Mouse (Mus musculus): ENCODE measurements around the gene Dlg2. TPM values are rescaled to one million over a fixed set of nuclear protein-coding genes. Genes with fewer than 3 reads are reported as not detected.

The Dlg2 gene
- total RNA-seq, 2 experiments from 2014 or later = 1.7 to 2.3 TPM

DNA sequence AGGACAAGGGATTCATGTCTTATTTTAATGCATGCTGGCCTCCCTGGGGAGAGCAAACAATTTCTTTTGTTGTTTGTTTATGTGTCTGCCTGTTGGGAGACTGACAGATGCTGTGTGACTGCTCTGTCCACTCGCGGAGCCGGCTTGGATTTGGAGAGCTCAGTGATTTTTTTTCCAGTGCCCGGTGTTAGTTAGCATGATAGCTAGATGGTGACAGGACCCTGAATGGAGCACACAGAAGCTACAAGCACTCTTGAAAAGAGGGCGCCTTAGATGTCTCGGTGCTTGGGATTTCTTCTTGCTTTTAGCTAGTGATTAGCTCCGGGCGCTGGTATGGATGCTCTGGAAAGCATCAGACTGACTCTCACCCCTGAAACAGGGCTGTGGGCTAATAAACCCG is 786.5 kb downstream of the Dlg2 start:
- DNase-seq = no peak

DNA sequence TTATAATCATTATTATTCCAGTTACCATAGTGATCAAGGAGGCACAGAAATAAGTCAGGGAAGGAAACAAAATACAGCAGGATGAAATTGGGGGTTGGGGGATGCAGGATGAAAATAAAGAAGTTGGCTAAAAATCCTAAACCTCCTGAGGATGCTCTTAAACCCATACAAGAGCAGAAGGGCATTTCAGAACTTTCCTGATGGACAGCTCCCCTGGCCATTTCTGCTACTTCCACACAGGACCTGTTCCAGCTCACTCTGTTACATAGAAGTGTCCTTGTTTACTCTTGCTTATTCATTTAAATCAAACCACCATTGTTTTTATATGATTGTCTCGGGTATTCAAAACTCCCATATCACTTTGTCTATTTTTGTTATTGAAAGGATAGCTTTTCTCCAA is 791.3 kb downstream of the Dlg2 start:
- peak in 1 of 2 experiments; percentile 17 for DNase-seq

DNA sequence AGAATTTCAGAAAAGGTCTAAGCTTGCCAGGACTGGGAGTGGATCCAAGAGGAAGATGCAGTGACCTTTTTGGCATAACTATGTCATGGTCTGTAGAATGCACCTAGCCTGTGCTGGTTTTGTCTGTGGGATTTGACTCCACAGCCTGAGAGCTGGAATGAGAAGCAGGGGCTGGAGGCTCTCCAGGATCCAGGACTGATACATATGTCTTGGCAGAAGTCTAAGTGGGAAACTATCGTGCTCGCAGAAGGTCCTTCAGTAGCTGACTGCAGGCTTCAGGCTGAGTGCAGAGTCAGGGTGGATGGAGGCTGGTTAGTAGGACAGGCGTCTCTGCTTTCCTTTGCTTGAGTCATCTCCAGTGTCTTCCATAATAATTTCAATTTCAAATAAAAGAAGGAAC is 807.7 kb downstream of the Dlg2 start:
- DNase-seq = no peak

DNA sequence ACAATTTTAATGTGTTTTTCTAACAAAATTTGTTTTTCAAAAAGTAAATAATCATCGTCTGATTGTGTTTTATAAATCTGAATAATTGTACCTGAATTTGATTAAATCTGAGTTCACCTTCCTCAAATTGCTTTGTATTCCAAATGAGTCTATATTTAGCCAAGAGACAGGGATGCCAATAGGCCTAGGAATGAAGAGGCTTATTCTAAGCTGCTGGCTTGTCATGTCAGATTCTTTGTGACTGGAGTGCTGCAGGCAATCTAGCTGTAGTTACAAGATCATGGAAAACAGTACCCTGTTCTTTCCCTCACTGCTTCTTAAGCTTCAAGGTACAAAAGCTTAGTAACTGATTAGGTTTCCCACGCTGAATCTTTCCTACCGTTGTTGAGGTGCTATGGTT is 811.9 kb downstream of the Dlg2 start:
- DNase-seq = no peak

DNA sequence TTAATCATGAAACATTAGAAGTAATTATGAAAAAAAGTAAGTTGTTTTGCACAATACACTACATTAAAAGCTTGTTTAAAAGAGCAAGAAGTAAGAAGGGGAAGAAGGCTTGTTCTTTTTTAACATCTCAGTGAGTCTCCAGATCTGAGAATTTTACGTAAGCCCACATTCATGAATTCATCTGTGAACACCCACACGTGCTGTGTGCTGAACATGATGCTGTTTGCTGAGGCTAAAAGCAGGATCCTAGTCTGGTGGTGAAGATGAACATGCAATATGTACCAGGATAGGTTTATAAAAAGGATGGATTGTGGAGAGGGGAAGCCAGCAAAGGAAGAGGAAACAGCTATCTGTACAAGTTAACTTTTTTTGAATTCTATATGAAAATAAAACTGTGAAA is 819.7 kb downstream of the Dlg2 start:
- no peak for DNase-seq

DNA sequence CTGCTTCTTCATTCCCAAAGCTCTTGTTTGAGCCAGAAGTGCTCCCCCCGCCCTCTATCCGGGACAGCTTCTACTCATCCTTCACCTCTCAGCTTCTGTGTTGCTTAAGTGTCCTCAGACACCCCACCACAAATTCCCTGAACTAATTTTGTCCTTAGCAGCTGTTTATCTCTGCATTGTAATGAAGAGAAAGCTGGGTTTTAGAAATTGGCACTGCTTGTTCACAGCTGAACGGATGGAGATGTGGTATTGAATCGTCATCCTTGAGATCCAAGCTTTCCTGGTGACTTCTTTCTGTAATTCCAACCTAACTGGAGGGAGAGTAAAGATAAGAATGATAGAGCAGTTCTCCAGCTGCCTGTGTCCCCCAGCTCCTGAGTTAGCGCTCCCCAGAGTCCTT is 834.7 kb downstream of the Dlg2 start:
- DNase-seq = no peak

DNA sequence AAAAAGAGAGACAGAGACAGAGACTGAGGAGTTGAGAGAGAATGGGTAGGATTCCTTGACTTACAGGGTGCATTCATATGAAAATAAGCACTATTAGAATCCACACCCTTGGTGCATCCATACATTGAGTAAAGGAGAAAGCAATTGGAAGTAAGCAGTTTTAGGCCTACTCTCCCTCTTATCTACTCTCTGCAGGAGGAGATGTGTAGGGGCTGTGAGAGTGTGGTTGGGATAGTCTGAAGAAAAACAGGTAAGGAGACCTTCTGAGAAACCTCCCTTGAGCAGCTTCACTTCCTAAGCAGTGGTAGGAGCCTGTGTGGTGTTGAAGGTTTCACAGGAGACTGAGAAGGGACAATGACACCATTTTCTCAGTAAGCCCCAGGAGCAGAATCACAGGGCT is 868.6 kb downstream of the Dlg2 start:
- no peak for DNase-seq

DNA sequence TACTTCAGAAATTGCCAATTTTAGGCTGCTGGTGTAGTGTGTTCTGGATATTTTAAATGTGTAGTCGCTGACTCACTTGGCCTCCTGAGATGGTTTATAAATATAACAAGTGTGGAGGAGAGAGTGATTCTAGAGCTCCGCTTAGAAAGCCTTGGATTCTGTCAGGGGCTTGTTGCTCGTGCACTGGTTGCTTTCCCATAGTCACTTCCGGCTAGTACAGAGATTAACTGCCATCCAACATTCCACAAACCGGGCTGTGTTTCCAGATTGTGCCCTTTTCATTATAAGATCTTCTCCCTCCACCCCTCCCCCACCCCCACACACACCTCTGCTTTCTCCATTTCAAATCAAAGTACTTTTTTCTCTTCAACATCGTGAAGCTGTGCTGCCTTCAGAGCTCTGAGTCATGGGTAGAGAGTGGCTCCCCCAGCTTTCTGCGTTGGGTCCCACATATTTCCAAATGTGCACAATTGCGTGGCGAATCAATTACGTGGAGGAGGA is 893.4 kb downstream of the Dlg2 start:
- peak in 1 of 2 experiments; percentile 2 for DNase-seq

DNA sequence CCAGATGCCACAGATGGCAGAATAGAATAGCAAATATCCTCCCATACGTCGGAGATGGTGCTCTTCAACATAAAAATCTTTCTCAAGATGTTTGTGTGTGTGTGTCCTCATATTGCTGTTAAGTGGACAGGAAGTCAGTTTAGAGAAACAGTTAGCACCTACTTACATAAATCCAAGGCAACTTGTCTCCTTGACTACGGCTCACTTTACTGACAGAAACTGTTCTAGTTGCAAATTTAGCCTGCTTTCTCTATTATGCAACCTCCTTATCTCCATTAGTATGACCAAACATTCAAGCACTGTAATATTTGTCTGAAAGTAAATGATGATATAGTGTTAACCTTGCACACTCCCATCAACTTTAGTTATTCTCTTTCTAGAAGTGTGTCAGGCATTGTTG is 905.8 kb downstream of the Dlg2 start:
- no peak for DNase-seq

DNA sequence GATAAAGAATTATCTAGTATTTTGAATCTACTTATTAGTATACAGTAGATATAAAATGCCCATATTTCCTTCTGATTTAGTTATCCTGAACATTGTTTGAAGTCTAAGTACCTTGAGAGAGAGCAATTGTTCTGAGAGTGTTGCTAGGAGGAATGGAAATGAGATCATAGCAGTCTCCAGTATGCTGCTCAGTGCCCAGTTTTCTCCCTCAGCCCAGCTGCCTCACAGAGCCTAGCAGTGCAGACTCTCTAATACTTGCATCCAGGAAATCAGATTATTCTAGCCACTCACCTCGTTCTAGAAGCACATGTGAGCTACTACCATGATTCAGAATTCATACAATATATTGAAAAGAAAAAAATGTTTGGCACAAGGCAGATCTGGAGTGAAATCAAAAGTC is 907.4 kb downstream of the Dlg2 start:
- no peak for DNase-seq

DNA sequence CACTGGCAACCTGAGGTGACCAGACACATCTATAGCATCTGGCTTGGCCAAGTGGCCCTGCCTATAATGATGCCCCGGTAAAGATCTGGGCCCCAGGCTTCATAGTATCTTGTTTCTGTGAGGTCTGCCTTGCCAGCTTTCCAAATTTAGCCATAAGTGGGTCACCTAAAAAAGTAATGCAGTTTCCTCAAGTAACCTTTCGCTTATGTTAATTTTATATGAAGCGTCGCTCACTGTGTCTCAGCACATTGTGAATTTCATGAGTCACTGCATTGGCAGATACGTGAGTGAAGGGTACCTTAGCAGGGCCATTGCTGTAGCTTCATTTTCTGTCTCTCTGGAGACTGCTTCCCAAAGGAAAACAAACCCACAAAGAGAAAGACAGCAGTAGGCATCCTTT is 912.8 kb downstream of the Dlg2 start:
- no peak for DNase-seq

DNA sequence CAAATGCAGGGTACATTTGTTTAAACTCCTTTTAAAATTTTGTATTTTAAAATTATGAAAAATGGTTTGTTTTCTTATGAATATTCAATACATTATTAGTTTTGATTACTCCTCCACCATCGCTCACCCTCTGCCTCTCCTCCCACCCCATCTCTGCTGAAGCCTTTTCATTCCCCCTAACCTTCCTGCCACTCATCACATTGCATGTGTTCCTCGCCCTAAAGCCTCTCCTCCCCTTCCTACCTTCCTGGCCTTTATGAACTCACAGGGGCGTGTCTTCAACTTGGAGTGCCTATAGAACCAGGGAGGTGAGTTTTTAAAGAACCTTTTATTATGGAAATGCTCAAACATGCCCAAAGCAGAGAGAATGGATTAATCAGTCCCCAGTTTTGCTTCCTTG is 921.4 kb downstream of the Dlg2 start:
- no peak for DNase-seq

DNA sequence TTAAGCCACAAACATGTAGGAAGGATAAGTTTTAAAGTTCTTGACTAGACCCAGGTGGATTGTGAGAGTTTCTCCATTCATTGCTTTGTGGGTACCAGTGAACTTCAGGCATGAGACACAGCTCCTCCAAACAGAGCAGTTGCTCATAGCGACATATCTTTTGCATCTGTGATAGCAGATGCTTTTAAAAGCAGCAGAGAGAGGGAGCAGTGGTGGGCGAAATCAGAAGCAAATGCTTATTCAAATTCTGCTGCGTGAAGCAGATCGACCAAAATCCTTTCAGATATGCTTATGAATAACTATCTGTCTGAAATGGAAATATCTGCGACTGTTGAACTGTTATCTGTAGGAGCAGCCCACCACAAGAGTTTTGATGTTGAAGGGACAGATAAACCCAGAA is 935.6 kb downstream of the Dlg2 start:
- no peak for DNase-seq

DNA sequence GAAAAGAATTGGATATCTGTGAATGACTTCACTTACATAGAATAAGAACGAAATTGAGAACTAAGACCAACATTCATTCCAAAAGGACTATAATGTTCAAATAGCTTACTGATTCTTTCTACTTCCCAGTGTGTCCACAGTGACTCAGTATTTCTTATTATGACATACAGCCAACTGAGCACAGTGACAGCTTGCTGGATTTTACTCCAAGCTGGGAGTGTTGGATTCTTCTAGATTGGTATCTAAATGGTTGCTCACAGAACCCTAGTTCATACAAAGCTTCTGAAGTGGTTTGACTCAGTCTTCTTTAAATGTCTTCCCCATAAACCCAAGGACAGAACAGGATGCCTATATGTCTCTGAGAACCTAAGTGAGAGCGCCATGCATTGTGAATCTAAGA is 937.7 kb downstream of the Dlg2 start:
- DNase-seq = no peak

DNA sequence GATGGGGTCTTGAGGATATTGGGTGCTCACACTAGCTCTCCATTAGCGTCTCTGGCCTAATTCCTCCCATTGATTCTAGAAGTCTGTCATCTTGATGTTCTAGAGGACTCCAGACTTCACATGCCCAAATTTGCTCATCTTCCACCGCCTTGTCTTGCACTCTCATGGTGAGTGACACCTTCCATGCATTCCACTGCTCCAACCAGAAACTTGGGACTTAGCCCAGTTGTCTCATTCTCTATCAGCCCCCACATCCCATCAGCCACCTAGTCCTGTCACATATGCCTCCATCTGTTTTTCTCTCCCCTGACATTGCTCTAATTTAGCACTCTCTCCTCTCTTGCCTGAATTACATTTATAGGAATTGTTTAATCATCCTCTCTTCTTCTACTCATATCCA is 938.3 kb downstream of the Dlg2 start:
- DNase-seq = no peak

DNA sequence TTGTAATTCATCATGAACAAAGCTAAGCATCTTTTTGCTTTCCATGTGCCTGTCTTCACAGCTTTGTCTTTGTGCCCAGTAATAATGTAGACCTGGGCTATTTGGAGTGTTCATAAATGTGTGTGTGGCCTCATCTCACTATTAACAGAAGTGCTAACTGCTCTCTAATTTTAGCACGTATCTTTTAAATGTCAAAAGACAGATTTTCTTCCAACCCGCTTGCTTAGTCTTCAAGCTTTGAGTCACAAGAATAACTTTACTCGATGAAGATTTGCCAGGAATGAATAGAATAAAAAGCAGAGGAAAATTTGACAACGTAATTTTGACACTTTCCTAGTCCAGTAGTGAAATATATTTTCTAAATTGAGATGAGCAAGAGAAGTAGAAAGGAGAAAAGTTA is 943.7 kb downstream of the Dlg2 start:
- DNase-seq = no peak

DNA sequence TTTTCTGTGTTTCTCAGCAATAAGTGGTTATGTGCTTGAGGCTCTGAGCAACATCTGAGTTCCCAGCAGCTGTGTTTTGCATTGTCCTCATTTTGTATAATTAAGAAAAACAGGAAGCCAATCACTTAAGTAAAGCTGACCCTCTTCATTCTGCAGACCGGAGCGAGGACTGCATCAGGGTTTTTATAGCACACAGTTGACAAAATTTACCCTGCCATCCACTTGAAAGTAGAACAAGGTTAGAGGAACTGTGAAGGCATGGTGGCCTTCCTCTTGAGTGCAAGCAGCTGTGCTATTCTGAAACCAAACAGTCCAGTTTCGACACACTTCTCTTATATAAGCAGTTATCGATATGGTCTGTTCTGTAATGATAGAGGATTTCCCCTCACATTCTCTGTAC is 947.3 kb downstream of the Dlg2 start:
- DNase-seq = no peak

DNA sequence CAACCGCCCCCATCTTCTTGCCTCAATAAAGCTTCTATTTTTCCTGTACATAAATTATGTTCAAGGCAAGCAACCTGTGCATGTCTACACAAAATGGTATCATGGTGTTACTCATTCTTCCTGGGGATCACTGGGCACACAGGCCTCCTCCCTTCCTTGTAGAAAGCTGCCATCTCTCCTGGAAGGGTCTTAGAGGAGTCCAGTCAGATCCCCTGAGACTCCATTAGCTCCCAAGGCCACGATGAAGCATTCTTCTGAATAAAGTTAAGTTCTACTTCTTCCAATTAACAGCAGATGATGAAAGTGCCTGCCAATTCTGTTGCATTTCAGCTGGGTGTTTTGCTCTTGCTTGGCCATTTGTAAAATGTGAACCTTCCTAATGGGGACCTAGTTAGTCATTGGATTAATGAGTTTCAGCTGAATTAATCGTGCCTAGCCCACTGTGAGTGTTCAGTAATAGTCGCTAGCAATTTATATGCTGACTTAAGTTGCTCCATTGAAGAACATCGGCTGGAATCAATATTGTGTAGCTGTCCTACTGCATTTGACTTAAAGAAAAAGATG is 953.3 kb downstream of the Dlg2 start:
- DNase-seq = no peak

DNA sequence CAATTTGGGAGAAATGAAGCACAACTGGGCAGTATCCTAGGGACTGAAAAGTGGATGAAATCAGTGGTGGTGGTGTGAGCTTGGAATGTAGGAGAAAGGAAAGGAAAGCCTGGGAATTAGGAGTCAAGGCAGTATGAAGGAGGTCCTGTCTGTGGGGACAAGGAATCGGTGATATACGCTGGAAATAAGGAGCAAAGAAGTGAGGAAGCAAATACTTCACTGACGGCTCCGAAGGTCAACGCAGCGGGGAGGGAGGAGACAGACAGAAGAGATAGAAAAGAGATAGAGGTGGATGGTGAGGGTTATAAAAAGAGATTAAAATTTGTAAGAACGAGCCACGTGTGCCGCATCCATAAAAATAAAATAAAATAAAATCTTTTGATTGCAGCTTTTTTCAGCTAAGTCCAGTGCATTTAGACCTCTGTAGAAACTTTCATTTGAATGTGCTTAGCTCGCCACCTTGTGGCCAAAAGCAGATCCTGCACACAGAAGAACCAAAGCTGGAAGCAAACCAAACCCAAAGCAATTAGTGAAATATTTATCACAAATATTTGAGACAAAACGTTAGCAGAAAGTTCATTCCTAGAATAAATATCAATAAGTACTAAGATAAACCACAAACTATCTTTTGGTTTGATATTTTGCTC is 955.2 kb downstream of the Dlg2 start:
- DNase-seq = peak; percentile 4 to 48

DNA sequence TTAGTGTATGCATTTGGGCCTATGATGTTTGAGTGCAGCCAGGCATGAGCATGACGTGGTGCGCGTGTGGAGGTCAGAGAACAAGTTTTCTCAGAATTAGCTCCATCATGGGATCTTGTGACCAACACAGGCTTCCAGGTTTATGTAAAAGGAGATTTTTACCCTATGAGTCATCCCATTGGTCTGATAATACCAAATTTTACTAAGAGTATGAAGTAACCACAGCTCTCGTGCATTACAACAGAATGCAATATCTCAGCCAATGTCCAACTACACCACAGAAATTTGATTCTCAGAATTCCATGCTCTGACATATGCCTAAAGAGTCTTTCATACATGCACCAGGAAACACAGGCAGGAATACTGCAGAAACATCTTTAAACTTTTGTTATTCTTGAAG is 956.1 kb downstream of the Dlg2 start:
- DNase-seq = no peak

DNA sequence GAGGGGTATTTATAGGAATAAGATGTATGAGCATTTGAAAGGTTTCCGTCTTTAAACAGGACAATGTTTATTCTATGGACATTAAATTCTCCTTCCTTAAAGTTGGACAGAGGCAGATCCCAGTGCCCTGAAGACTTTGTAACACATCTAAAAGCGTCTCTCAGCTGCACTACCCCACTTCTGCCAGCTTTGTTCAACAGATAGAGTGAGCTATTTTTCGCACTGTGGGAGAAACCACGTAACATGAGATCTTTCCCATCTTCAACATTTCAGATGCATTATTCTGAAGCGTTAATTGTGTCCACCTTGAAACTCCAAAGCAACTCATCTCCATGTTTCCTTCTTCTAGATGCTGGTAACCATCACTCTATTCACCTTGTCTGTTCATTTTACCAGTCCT is 958.3 kb downstream of the Dlg2 start:
- no peak for DNase-seq

DNA sequence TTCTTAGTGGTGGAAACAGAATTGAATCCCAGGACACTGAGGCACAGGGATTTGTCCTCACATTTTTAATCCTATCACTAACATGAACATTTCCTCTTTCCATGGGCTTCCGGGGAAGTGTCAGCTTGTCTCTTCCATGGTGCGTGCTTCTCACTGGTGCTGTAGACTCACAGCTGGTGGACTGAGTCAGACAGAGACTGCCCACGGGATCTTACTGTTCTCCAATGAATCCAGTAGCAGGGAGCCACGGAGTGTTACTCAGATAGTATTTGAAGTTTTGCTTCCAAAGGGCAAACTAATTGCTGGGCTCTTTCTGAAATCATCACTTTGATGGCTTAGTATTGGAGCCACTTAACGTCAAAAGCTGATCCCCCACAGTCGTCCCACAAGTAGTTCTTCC is 963.9 kb downstream of the Dlg2 start:
- no peak for DNase-seq

DNA sequence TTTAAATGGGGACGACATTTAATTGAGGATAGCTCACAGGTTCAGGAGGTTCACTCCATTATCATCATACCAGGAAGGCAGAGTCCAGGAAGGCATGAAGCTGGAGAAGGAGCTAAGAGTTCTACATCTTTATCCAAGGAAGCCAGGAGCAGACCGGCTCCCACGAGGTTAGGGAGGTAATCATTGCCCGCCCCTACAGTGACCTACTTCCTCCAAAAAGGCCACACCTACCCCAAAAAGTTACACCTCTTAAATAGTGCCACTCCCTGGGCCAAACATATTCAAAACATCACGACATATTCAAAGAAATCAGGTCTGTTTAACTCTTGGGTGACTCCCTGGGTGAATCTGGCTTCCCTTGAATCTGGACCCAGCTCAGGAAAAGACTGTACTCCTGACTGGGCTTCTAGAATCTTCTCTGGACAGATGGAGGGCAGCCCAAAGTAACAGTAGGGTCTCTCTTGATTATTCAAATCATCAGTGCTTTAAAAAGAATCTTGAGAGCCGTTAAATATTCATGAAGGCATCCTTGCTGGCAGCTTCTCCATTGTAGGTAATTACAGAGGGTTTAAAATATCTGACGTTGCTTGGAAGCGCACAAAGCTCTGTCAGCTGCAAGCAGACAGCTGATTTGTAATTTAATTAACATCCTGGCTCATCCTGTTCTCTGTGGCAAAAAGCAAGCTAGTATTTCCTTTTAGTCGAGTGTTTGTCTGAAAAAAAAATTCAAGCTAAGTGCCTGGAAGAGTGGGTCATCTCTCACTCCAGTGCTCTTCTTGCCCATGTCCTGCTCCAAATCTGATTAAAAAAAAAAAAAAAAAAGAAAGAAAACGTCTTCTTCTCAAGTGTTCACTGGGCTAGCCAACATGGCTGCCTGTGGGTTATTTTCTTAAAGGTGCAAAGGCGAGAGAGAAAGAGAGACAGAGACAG is 966.2 kb downstream of the Dlg2 start:
- no peak for DNase-seq

DNA sequence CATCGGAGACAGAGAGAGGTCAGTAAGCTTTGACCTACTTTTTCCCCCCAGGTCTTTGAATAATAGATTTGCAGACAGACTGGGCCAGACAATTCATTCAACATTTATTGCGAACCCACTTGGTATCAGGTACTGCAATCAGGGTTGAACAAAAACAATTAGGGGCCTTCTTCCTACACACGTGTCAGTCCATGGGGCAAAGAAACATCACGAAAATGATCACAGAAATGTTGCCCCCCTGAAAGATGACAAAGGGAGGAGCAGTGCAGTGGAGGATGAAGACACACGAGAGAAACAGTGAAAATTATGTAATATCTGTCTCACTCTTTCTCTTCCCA is 966.9 kb downstream of the Dlg2 start:
- DNase-seq = no peak
